Mouse (Mus musculus): ENCODE results near the gene Pigr.

Gene Pigr

GRCm38 (mm10) chr1:130826448-130826847, at the start of gene Pigr:
TSS of gene Pigr (plus strand) at chr1:130826684.
- DNase-seq (ENCODE audit: low spot score), result no peak

DNA sequence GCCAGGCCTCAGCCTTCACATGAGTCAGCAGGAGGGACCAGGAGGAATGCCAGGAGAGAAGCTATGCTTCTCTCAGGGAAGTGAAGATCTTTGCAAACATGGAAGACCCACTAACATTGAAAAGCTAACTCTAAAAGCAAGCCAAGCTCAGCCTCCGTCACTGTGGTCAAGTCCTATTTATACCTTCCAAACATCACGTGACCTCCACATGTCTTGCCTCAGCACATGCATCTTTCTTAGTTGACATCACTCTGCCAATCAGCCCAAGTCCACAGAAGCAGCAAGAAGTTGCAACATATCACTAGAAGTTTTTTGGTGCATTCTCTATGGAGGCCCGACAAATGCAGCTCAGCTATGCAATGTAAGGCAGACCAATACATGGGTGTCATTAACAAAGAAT, 46.6 kb upstream of the Pigr start:
- no peak for DNase-seq (ENCODE audit: low spot score)

GRCm38 (mm10) chr1:130784054-130784453, 42.4 kb upstream of the Pigr start:
- no peak for DNase-seq (ENCODE audit: low spot score)

DNA sequence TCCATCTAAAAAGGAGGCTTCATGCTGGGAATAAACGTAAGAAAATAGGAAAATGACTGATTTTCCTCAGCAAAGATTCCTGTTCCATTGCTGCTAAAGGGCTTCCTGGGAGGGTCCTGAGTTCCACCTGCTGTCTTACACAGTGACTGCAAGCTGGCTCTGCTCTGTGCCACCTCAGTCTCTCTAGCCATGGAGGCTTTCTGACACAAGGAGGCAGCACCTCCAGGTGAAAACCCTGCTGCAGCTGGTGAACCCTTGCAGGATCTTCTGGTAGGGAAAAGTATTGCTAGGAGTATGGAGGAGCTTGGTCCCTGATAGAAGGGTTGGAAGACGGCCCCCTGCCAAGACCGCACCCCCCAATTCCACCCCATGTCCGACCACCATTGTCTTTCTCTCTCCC, 39.5 kb upstream of the Pigr start:
- no peak for DNase-seq (ENCODE audit: low spot score)

- DNase-seq (ENCODE audit: low spot score), result no peak
These were observed 36.7 kb upstream of the Pigr start for GRCm38 (mm10) chr1:130789512-130790451.

DNA sequence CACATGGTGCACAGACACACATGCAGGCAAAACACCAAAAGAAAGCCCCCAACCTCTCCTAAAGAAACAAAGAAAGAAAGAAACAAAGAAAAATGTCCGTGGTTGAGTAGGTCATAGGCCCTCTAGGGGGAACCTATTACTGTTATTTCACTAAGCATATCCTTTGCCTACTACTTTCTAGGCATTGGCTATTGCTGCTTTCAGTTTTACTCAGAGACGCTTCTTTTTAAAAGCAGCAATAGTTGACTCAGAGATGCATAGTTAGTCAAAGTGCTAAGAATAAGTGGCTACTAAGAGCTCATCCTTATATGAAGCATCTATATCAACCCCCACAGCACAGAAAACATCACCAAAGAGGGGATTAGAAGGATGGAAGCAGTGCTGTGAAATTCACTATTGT, 31.2 kb upstream of the Pigr start:
- DNase-seq (ENCODE audit: low spot score), result no peak

GRCm38 (mm10) chr1:130796967-130797684, 29.4 kb upstream of the Pigr start:
- no peak for DNase-seq (ENCODE audit: low spot score)

DNA sequence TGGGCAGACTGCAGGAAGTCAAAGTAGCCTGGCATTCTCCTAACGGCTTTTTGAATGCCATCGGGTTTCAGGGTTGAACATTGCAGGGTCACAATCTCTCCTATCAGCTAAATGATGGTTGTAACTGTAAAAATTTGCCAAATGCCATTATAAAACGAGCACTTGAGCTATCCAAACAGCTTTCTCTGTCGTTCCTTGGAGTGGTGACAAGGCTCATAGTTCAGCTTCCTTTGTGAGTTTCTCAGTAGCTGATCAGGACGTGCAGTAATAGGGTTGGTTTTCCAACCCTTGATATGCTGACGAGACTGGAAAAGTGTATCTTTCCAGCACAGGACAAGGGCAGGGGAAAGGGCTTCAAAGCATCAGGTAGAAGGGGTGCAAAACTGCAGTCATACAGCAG, 28.4 kb upstream of the Pigr start:
- no peak for DNase-seq (ENCODE audit: low spot score)

DNA sequence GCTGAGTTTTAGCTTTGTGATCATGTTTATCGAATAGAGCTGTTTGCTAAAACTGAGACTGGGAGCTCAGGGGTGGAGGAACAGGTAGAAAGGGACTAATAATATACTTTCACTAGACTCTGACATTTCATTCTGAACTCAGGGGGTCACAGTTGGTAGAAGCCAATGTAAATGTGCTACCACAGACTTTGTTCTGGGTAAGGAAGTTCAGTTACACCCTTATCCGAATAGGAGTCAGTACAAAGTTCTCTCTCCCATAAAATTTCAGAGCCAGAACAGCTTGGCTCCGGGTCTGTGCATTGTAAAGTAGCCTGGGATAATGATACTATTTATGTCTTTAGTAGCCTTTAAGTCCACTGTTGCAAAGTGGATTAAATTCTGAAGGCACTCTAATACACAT, 27.9 kb upstream of the Pigr start:
- DNase-seq (ENCODE audit: low spot score), result no peak

GRCm38 (mm10) chr1:130799399-130799798, 27.1 kb upstream of the Pigr start:
- no peak for DNase-seq (ENCODE audit: low spot score)

DNA sequence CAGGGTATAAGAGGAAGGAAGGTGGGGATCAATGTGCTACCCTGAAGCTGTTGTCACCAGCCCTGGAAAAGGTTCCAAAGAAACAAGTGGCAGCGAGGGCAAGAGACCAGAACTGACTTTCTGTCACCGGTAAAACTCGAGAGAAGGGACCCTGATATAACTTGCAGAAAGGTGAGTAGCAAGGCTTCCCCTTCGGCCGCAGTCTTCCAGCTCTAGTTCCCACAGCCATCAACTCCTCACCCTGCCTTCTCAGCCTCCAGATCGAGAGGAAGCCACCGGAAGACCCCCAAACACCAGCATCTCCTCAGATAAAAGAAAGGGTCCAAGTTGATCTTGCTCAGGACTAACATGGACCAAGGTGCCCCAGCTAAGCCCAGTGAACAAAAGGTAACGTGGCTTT, 25.9 kb upstream of the Pigr start, which contains the start of gene Fcamr:
TSS of gene Fcamr (plus strand) at position 301 of the 400 bp plus-strand sequence.
- no peak for DNase-seq (ENCODE audit: low spot score)

DNA sequence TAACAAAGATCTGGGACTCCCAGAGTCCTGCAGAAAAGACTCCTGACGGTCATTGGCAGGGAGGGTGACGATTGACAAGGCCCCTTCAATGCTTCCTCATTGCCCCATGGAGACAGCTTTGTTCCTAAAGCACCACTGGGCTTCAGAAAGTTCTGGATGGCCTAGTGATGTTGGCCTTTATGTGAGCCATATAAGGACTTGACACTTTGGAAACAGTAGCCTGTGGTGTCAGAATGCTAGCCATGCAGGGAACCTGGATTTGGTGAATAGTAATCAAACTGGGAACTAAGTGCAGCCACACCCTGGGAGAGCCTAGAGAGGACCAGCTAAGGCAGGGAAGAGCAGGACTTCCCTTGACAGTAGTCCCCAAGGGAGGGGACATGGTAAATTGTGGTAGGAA, 25.0 kb upstream of the Pigr start:
- DNase-seq (ENCODE audit: low spot score), result no peak

DNA sequence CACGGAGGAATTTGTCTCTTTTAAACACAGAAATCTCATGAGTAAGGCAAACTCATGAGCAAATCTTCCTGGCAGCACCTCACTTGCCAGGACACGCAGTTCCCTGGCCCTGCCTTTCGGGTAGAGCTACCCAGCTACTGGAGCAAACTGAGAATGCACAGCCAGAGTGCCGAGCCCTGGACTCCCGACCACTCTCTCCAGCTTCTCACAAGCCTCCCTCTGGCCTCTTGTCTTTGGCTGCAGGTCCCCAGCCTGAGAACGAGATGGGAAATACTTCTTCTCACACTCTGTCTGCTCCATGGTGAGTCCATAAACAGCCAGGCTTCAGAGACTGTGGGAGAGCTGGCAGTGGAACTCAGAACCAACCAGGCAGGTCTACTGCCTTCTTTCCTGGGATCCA, 23.5 kb upstream of the Pigr start:
- peak; percentile 15 for DNase-seq (ENCODE audit: low spot score)

DNA sequence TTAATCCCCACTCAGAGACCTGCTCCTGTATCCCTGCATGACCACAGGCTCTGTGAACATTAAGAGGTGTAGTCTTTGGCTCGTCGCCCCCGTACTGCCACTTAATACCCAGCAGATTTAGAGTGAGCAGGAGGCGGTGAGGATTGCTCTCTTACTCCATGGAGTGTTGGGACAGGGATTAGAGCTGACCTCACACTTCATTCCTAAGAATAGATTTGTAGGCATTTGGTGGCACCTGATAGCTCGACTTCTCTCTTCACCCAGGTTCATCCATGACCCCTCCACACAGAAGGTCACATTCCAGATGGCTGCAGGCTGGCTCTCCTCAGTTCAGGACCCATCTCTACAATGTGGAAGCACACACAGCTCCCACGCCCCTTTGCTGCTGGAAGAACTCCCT, 22.2 kb upstream of the Pigr start:
- DNase-seq (ENCODE audit: low spot score), result no peak

- no peak for DNase-seq (ENCODE audit: low spot score)
These were observed 15.6 kb upstream of the Pigr start for GRCm38 (mm10) chr1:130810906-130811305.

DNA sequence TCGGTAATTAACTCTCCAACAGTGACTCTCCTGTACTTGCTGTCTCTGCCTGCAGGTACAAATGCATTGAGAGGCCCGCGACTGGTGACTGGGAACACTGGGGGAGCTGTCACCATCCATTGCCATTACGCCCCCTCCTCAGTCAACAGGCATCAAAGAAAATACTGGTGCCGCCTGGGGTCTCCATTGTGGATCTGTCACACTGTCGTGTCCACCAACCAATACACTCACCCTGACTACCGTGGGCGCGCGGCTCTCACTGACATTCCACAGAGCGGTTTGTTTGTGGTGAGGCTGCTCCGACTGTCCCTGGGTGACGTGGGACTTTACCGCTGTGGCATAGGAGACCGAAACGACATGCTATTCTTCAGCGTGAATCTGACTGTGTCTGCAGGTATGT, 15.2 kb upstream of the Pigr start:
- DNase-seq (ENCODE audit: low spot score), result no peak

DNA sequence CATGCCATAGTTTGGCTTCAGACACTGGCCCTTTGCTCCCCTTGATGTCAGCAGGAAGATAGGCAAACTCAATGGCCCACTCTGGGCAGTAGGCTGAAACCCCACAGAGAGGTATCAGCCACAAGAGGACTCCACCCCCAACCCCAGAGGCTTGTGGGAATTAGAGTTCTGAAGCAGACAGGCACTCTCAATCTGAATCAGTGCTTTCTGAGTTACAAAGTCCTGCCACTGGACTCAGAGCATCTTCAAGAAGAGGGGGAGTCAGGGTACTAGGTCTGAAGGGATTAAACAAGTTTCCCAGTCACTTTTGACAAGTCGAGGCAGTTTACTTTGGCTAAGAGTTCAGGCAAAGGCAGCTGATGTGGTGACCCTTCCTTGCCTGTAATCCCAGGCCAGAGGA, 6.7 kb upstream of the Pigr start:
- no peak for DNase-seq (ENCODE audit: low spot score)

DNA sequence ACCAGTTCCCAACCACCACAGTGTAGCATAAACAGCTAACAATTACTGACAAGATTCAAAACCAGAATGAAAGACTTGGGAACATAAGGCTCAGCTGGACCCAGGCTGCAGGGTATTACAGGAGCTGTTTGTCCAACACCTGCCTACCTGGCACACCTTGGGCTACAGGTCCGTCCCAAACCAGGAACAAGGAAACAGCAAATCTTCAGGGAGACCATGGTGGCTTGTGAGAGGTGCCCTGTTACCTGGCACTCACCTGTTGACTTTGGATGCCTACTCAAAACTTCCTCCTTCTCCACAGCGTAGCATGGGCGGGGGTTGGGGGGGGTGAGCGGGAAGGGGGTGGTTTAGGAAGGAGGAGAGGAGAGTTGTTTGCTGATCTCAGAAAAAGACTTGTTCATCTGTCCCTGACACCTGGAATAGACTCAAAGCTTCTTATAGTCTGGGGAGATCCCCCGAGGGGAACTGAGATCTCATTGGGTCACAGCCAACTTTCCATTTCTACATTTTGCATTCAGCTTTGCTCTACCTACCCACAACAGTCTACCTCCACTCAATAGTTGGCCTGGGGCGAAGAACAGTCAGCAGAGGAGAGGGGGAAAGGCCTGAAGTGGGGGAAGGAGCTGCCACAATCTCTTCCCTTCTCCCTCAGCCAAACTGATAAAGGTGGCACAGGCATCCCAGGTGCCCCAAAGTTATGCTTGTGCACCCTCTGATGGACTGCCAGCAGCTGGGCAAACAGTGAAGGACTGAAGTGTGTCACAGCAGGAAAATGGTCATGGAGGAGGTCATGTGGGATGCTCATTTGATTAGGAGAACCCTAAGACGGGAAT, 6.0 kb upstream of the Pigr start:
- DNase-seq (ENCODE audit: low spot score), result no peak

DNA sequence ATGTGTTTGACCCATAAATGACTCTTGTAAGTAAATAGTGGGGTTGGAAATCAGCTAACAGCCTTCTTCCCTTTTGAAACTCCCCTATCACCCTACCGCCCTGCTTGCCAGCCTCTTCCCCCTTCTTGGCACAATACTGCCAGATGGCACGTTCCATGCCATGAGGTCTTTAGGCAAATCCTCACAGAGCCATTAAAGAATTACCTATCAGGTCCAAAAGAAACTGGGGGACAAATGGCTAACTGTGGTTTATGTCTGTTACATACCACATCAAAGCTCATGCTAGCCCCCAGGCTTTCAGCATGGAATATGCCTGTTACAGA, 5.4 kb upstream of the Pigr start:
- DNase-seq (ENCODE audit: low spot score), result no peak

- no peak for DNase-seq (ENCODE audit: low spot score)
These were observed 4.4 kb upstream of the Pigr start for GRCm38 (mm10) chr1:130821911-130822625.

DNA sequence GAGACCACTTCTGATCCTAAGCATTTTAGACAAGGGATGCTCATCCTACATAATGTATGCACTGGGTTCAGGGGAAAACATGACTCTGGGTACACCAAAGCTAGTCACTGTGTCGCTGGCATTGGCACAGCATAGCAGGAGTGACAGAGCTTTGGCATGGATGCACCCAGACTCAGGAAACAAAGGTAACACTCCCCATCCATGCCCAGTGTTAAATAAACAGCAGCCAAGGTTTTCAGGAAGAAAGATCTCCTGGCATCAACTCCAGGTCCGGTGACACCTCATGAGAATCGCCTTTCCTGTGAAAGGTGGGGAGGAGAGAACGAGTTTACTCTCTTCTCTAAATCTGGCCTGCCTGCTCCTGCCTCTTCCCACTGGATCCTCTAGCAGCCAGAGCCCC, 2.2 kb downstream of the Pigr start:
- no peak for DNase-seq (ENCODE audit: low spot score)

Measured in testis, postnatal 14 days (tissue).